Mouse (Mus musculus): ENCODE measurements around the gene Dagla. TPM values are rescaled to one million over a fixed set of nuclear protein-coding genes. Genes with fewer than 3 reads are reported as not detected.

Dagla gene
- polyA plus RNA-seq, 1 experiment from 2014 or later = 1.3 TPM

GRCm38 (mm10) chr19:10331706-10332105 is 27.0 kb upstream of the Dagla start:
- TF ChIP-seq CTCF (IDR thresholded peaks at IDR 0.05; ENCODE audit: low read depth) = no peak
- H3K36me3 ChIP-seq (ENCODE audit: control insufficient read depth, insufficient read depth) = no peaks in the 10 kb centered on the region

GRCm38 (mm10) chr19:10329033-10329432 is 24.4 kb upstream of the Dagla start:
- TF ChIP-seq CTCF (IDR thresholded peaks at IDR 0.05; ENCODE audit: low read depth) = no peak
- Histone ChIP-seq H3K4me1 (replicated peaks; ENCODE audit: control insufficient read depth, insufficient read depth, low read length) (no peaks in the 10 kb centered on the region), H3K27me3 (replicated peaks; ENCODE audit: control insufficient read depth, insufficient read depth, low read length) (no peaks in the 10 kb centered on the region), H3K36me3 (ENCODE audit: control insufficient read depth, insufficient read depth) (no peaks in the 10 kb centered on the region), H3K4me3 (ENCODE audit: low read depth, low read length) (no peak overlapping the region), H3K9me3 (ENCODE audit: control insufficient read depth) (no peaks in the 10 kb centered on the region), H3K27ac (ENCODE audit: low read depth, low read length) (no peak overlapping the region), H3K4me2 (replicated peaks; ENCODE audit: low read depth) (no peak overlapping the region), H3K9ac (ENCODE audit: low read depth, low read length) (no peak overlapping the region)
- 75% methylated on average over 8 of the region's 8 CpGs for WGBS
- ATAC-seq = no peak

More at GRCm38 (mm10) chr19:10331706-10332105, 27.0 kb upstream of the Dagla start:
- Histone ChIP-seq H3K9ac (ENCODE audit: low read depth, low read length) (no peak overlapping the region), H3K9me3 (ENCODE audit: control insufficient read depth) (no peaks in the 10 kb centered on the region), H3K27ac (ENCODE audit: low read depth, low read length) (no peak overlapping the region), H3K4me1 (replicated peaks; ENCODE audit: control insufficient read depth, insufficient read depth, low read length) (no peaks in the 10 kb centered on the region), H3K4me2 (replicated peaks; ENCODE audit: low read depth) (no peak overlapping the region), H3K4me3 (ENCODE audit: low read depth, low read length) (no peak overlapping the region), H3K27me3 (replicated peaks; ENCODE audit: control insufficient read depth, insufficient read depth, low read length) (no peaks in the 10 kb centered on the region)
- ATAC-seq = no peak
- WGBS = 63% methylated on average over 4 of the region's 4 CpGs

GRCm38 (mm10) chr19:10326609-10327008 is 21.9 kb upstream of the Dagla start:
- H3K9me3 ChIP-seq (ENCODE audit: control insufficient read depth) = no peaks in the 10 kb centered on the region
- no peak for ATAC-seq
- TF ChIP-seq CTCF (IDR thresholded peaks at IDR 0.05; ENCODE audit: low read depth) = no peak
- no peaks in the 10 kb centered on the region for H3K4me1 ChIP-seq (replicated peaks; ENCODE audit: control insufficient read depth, insufficient read depth, low read length)
- no peaks in the 10 kb centered on the region for H3K36me3 ChIP-seq (ENCODE audit: control insufficient read depth, insufficient read depth)
- H3K27me3 ChIP-seq (replicated peaks; ENCODE audit: control insufficient read depth, insufficient read depth, low read length) = no peaks in the 10 kb centered on the region
- H3K9ac ChIP-seq (ENCODE audit: low read depth, low read length) = no peak overlapping the region
- H3K27ac ChIP-seq (ENCODE audit: low read depth, low read length) = no peak overlapping the region
- 51% methylated on average over 3 of the region's 3 CpGs for WGBS
- H3K4me2 ChIP-seq (replicated peaks; ENCODE audit: low read depth) = no peak overlapping the region
- no peak overlapping the region for H3K4me3 ChIP-seq (ENCODE audit: low read depth, low read length)

GRCm38 (mm10) chr19:10323860-10324259 is 19.2 kb upstream of the Dagla start:
- Histone ChIP-seq H3K27me3 (replicated peaks; ENCODE audit: control insufficient read depth, insufficient read depth, low read length) (no peaks in the 10 kb centered on the region), H3K36me3 (ENCODE audit: control insufficient read depth, insufficient read depth) (no peaks in the 10 kb centered on the region), H3K4me3 (ENCODE audit: low read depth, low read length) (no peak overlapping the region), H3K9ac (ENCODE audit: low read depth, low read length) (no peak overlapping the region), H3K27ac (ENCODE audit: low read depth, low read length) (no peak overlapping the region), H3K4me1 (replicated peaks; ENCODE audit: control insufficient read depth, insufficient read depth, low read length) (no peaks in the 10 kb centered on the region), H3K9me3 (ENCODE audit: control insufficient read depth) (no peaks in the 10 kb centered on the region), H3K4me2 (replicated peaks; ENCODE audit: low read depth) (no peak overlapping the region)
- ATAC-seq = peak; percentile 74
- no peak for TF ChIP-seq CTCF (IDR thresholded peaks at IDR 0.05; ENCODE audit: low read depth)
- WGBS = 39% methylated on average over 5 of the region's 5 CpGs

- WGBS = 4% methylated on average over 9 of the region's 9 CpGs
- Histone ChIP-seq H3K27ac (ENCODE audit: low read depth, low read length) (no peak overlapping the region), H3K4me1 (replicated peaks; ENCODE audit: control insufficient read depth, insufficient read depth, low read length) (no peaks in the 10 kb centered on the region), H3K9ac (ENCODE audit: low read depth, low read length) (no peak overlapping the region), H3K9me3 (ENCODE audit: control insufficient read depth) (no peaks in the 10 kb centered on the region), H3K36me3 (ENCODE audit: control insufficient read depth, insufficient read depth) (no peaks in the 10 kb centered on the region), H3K4me3 (ENCODE audit: low read depth, low read length) (no peak overlapping the region), H3K27me3 (replicated peaks; ENCODE audit: control insufficient read depth, insufficient read depth, low read length) (no peaks in the 10 kb centered on the region), H3K4me2 (replicated peaks; ENCODE audit: low read depth) (no peak overlapping the region)
- TF ChIP-seq CTCF (IDR thresholded peaks at IDR 0.05; ENCODE audit: low read depth) = no peak
- peak; percentile 60 for ATAC-seq
These were observed 18.7 kb upstream of the Dagla start for GRCm38 (mm10) chr19:10323362-10323837.

- no peak overlapping the region for H3K27ac ChIP-seq (ENCODE audit: low read depth, low read length)
- no peaks in the 10 kb centered on the region for H3K4me1 ChIP-seq (replicated peaks; ENCODE audit: control insufficient read depth, insufficient read depth, low read length)
- ATAC-seq = no peak
- no peak overlapping the region for H3K4me2 ChIP-seq (replicated peaks; ENCODE audit: low read depth)
- no peaks in the 10 kb centered on the region for H3K9me3 ChIP-seq (ENCODE audit: control insufficient read depth)
- no peak overlapping the region for H3K4me3 ChIP-seq (ENCODE audit: low read depth, low read length)
- 61% methylated on average over 4 of the region's 4 CpGs for WGBS
- no peaks in the 10 kb centered on the region for H3K36me3 ChIP-seq (ENCODE audit: control insufficient read depth, insufficient read depth)
- no peak overlapping the region for H3K9ac ChIP-seq (ENCODE audit: low read depth, low read length)
- no peak for TF ChIP-seq CTCF (IDR thresholded peaks at IDR 0.05; ENCODE audit: low read depth)
- H3K27me3 ChIP-seq (replicated peaks; ENCODE audit: control insufficient read depth, insufficient read depth, low read length) = 0 out of 2 replicates have a peak, but pooled peaks cover 3% of the 10 kb centered on the region
These were observed 13.1 kb upstream of the Dagla start for GRCm38 (mm10) chr19:10317795-10318194.

- no peaks in the 10 kb centered on the region for H3K36me3 ChIP-seq (ENCODE audit: control insufficient read depth, insufficient read depth)
- 80% methylated on average over 2 of the region's 2 CpGs for WGBS
These were observed 12.7 kb upstream of the Dagla start for GRCm38 (mm10) chr19:10317358-10317757.

More at GRCm38 (mm10) chr19:10317358-10317757, 12.7 kb upstream of the Dagla start:
- H3K9me3 ChIP-seq (ENCODE audit: control insufficient read depth) = no peaks in the 10 kb centered on the region
- no peak overlapping the region for H3K4me3 ChIP-seq (ENCODE audit: low read depth, low read length)
- H3K27ac ChIP-seq (ENCODE audit: low read depth, low read length) = no peak overlapping the region
- H3K4me2 ChIP-seq (replicated peaks; ENCODE audit: low read depth) = no peak overlapping the region
- 0 out of 2 replicates have a peak, but pooled peaks cover 3% of the 10 kb centered on the region for H3K27me3 ChIP-seq (replicated peaks; ENCODE audit: control insufficient read depth, insufficient read depth, low read length)
- no peaks in the 10 kb centered on the region for H3K4me1 ChIP-seq (replicated peaks; ENCODE audit: control insufficient read depth, insufficient read depth, low read length)
- ATAC-seq = no peak
- TF ChIP-seq CTCF (IDR thresholded peaks at IDR 0.05; ENCODE audit: low read depth) = no peak
- no peak overlapping the region for H3K9ac ChIP-seq (ENCODE audit: low read depth, low read length)

All from intestine, postnatal 0 days (tissue).